Mouse (Mus musculus): ENCODE data around the gene Ralgapa2. TPM values are rescaled to one million over a fixed set of nuclear protein-coding genes. Genes with fewer than 3 reads are reported as not detected.

The Ralgapa2 gene
- total and polyA plus RNA-seq, 3 experiments: 9.2 to 9.6 TPM; not detected in 1

DNA sequence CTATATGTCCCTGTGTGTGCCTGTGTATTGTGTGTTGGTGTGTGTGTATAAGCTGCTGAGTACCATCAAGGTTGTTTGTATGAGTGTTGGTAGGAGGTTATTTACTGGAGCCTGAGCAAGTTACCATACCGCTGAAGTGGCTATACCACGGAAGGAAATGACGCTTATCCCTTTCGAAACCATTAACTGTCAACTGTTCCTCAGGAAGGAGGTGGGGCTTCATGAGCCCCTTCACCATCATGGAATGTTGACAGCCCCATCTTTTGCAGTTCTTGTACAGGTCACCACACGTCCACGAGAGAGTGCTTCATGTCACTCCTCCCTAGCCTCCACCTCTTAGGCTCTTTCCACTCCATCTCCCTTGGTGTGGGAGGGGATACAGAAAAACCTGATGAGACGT lies 314.2 kb downstream of the Ralgapa2 start:
- Histone ChIP-seq H3K36me3 (ENCODE audit: control insufficient read depth in 1 of 2, insufficient read depth in 2 of 2, low read length in 2 of 2) (no peaks in the 10 kb centered on the region), H3K79me2 (ENCODE audit: control insufficient read depth, insufficient read depth, low read length, poor library complexity) (no peaks in the 10 kb centered on the region), H3K4me3 (ENCODE audit: control insufficient read depth in 1 of 2, insufficient read depth in 1 of 2, low read depth in 2 of 2, low read length in 2 of 2) (no peak overlapping the region), H3K27ac (ENCODE audit: control insufficient read depth, low read depth, low read length) (no peak overlapping the region), H3K27me3 (ENCODE audit: control insufficient read depth in 1 of 2, insufficient read depth in 2 of 2, low read length in 2 of 2) (no peaks in the 10 kb centered on the region), H3K9ac (ENCODE audit: control insufficient read depth, low read depth, low read length, poor library complexity, severe bottlenecking) (no peak overlapping the region), H3K9me3 (replicated peaks; ENCODE audit: insufficient read depth, low read length) (no peaks in the 10 kb centered on the region), H3K4me1 (ENCODE audit: control insufficient read depth in 1 of 2, insufficient read depth in 2 of 2, low read length in 2 of 2) (no peaks in the 10 kb centered on the region)
- no peak for TF ChIP-seq ZKSCAN1 (IDR thresholded peaks at IDR 0.05; ENCODE audit: low read depth, low read length)
- no peak for DNase-seq (ENCODE audit: low read depth, low spot score)

GRCm38 (mm10) chr2:146196126-146196525 lies 316.0 kb downstream of the Ralgapa2 start:
- H3K4me3 ChIP-seq (ENCODE audit: control insufficient read depth in 1 of 2, insufficient read depth in 1 of 2, low read depth in 2 of 2, low read length in 2 of 2): no peak overlapping the region
- H3K4me1 ChIP-seq (ENCODE audit: control insufficient read depth in 1 of 2, insufficient read depth in 2 of 2, low read length in 2 of 2): no peaks in the 10 kb centered on the region
- H3K36me3 ChIP-seq (ENCODE audit: control insufficient read depth in 1 of 2, insufficient read depth in 2 of 2, low read length in 2 of 2): no peaks in the 10 kb centered on the region
- no peaks in the 10 kb centered on the region for H3K9me3 ChIP-seq (replicated peaks; ENCODE audit: insufficient read depth, low read length)
- TF ChIP-seq BHLHE40 (IDR thresholded peaks at IDR 0.05; ENCODE audit: borderline replicate concordance, low read depth, low read length): no peak
- H3K27ac ChIP-seq (ENCODE audit: control insufficient read depth, low read depth, low read length): no peak overlapping the region
- DNase-seq (ENCODE audit: low read depth, low spot score): no peak
- no peaks in the 10 kb centered on the region for H3K27me3 ChIP-seq (ENCODE audit: control insufficient read depth in 1 of 2, insufficient read depth in 2 of 2, low read length in 2 of 2)
- no peaks in the 10 kb centered on the region for H3K79me2 ChIP-seq (ENCODE audit: control insufficient read depth, insufficient read depth, low read length, poor library complexity)
- H3K9ac ChIP-seq (ENCODE audit: control insufficient read depth, low read depth, low read length, poor library complexity, severe bottlenecking): no peak overlapping the region
